In genomic region chr5:100825975-100826374, GRCm38 (mm10) we compare ENCODE assay signal across 11 mouse cellular contexts. TPM values are rescaled to one million over a fixed set of nuclear protein-coding genes. Genes with fewer than 3 reads are reported as not detected.
A peak's percentile ranks its signal among the peaks of the same experiment; 100 is the strongest.
DNase-seq lines count a peak whose midpoint lies in the region; ATAC-seq and TF ChIP-seq lines count a peak whose summit lies in the region.
"Had no signal": no experiment of that assay in that cellular context is flagged by ENCODE, and none has a peak within 500 bp of the region (broad histone marks: within the 10 kb centered on the region; RNA-seq: fewer than 3 reads in every experiment).

No protein-coding gene starts in this region.

- no peak overlapping the region for H3K4me3 ChIP-seq in left cerebral cortex, adult 2 months

- peak; percentile 20 for DNase-seq in adrenal gland, postnatal 14 days
- no peak for DNase-seq in adrenal gland, adult 8-10 months
- no peak for DNase-seq in left cerebral cortex, adult 2 months (ENCODE audit: extremely low spot score in 1 of 2, low spot score in 2 of 2)
- DNase-seq in left cerebral cortex, postnatal 4 days = no peak
- peak; percentile 58 for DNase-seq in NIH3T3 (ENCODE audit: low read depth)
- DNase-seq in gastrocnemius, postnatal 10 days = no peak
- no peak for DNase-seq in gastrocnemius, adult 8-10 months (ENCODE audit: low spot score in 2 of 2)
- DNase-seq: cerebellum, adult 11-12 months; right cerebral cortex, postnatal 25 days had no signal

- H3K27ac ChIP-seq in left cerebral cortex, adult 2 months = no peak overlapping the region

- TF ChIP-seq CTCF in left cerebral cortex, adult 2 months (IDR thresholded peaks at IDR 0.05) = peak; percentile 59

- ATAC-seq in megakaryocyte progenitor cell, adult 5-6 weeks (replicated peaks; ENCODE audit: poor library complexity) = peak; percentile 81
- ATAC-seq: midbrain, embryonic 16.5 days had no signal

- intact Hi-C loops in left cerebral cortex, adult 2 months (cut with DNase I) = loop anchor here (1.0 kb wide), 1 partner anchor 89 kb away; no protein-coding TSS in a partner anchor
- intact Hi-C loops in left cerebral cortex, postnatal 4 days (cut with DNase I) = loop anchor here (5.0 kb wide), 1 partner anchor 91 kb away; no protein-coding TSS in a partner anchor

RNA-seq across cellular contexts. Expression of gene Abraxas1, which starts 5.2 kb away (rescaled TPM):
- total RNA-seq in adrenal gland, postnatal 14 days (2021) = 10.2 and 16.0 TPM in 2 replicates
- 10 to 100 TPM; 11.4 to 19.3 (median 15.4) TPM for total RNA-seq in adrenal gland, adult 8-10 months (2022)
- 1 to 10 TPM; 6.5 to 9.2 TPM for total RNA-seq in left cerebral cortex, adult 2 months (2021)
- 1 to 10 TPM; 6.2 to 8.4 TPM for total RNA-seq in left cerebral cortex, postnatal 4 days (2021)
- total RNA-seq in megakaryocyte progenitor cell, adult 5-6 weeks (2015) = 25.6 and 33.5 TPM in 2 replicates
- total RNA-seq in megakaryocyte progenitor cell, adult 5-6 weeks (2017) = 33.9 and 44.7 TPM in 2 replicates
- 1 to 10 TPM; 7.2 to 8.4 TPM for total RNA-seq in gastrocnemius, postnatal 10 days (2021)
- 1 to 10 TPM; 4.8 to 6.5 (median 5.1) TPM for total RNA-seq in gastrocnemius, adult 8-10 months (2022)

RNA-seq across cellular contexts. Expression of gene Gpat3, which starts 19.5 kb away (rescaled TPM):
- total RNA-seq in adrenal gland, postnatal 14 days (2021) = 5.1 and 7.7 TPM in 2 replicates
- total RNA-seq in adrenal gland, adult 8-10 months (2022) = 10 to 100 TPM; 12.5 to 20.7 (median 15.4) TPM
- total RNA-seq in left cerebral cortex, adult 2 months (2021) = 1 to 10 TPM; 3.9 to 5.0 TPM
- 1 to 10 TPM in 1 of 2 experiments, under 1 TPM in 1; 0.99 to 1.8 TPM for total RNA-seq in left cerebral cortex, postnatal 4 days (2021)
- total RNA-seq in megakaryocyte progenitor cell, adult 5-6 weeks (2015) = 0.07 TPM in 1 of 2 replicates, not detected in the other
- total RNA-seq in megakaryocyte progenitor cell, adult 5-6 weeks (2017) = 0.27 and 0.37 TPM in 2 replicates
- 1 to 10 TPM; 2.8 to 4.8 TPM for total RNA-seq in gastrocnemius, postnatal 10 days (2021)
- total RNA-seq in gastrocnemius, adult 8-10 months (2022) = 1 to 10 TPM; 5.6 to 9.2 (median 6.4) TPM

RNA-seq across cellular contexts. Expression of gene Mrps18c, which starts 27.5 kb away (rescaled TPM):
- 91.8 and 110 TPM in 2 replicates for total RNA-seq in adrenal gland, postnatal 14 days (2021)
- total RNA-seq in adrenal gland, adult 8-10 months (2022) = 10 to 100 TPM; 70.9 to 93.1 (median 80.5) TPM
- 10 to 100 TPM; 52.0 to 57.7 TPM for total RNA-seq in left cerebral cortex, adult 2 months (2021)
- 10 to 100 TPM; 65.3 to 70.3 TPM for total RNA-seq in left cerebral cortex, postnatal 4 days (2021)
- total RNA-seq in megakaryocyte progenitor cell, adult 5-6 weeks (2015) = 97.1 and 108 TPM in 2 replicates
- total RNA-seq in megakaryocyte progenitor cell, adult 5-6 weeks (2017) = 176 and 192 TPM in 2 replicates
- total RNA-seq in gastrocnemius, postnatal 10 days (2021) = 10 to 100 TPM; 68.3 to 83.5 TPM
- total RNA-seq in gastrocnemius, adult 8-10 months (2022) = 10 to 100 TPM; 67.1 to 90.8 (median 78.7) TPM

RNA-seq across cellular contexts. Expression of gene Helq, which starts 27.6 kb away (rescaled TPM):
- 6.6 and 8.6 TPM in 2 replicates for total RNA-seq in adrenal gland, postnatal 14 days (2021)
- total RNA-seq in adrenal gland, adult 8-10 months (2022) = 10 to 100 TPM in 2 of 4 experiments, 1 to 10 TPM in 2; 6.2 to 17.2 (median 11.1) TPM
- total RNA-seq in left cerebral cortex, adult 2 months (2021) = 10 to 100 TPM; 18.4 to 22.1 TPM
- 10 to 100 TPM; 22.9 to 24.3 TPM for total RNA-seq in left cerebral cortex, postnatal 4 days (2021)
- total RNA-seq in megakaryocyte progenitor cell, adult 5-6 weeks (2015) = 17.5 and 29.2 TPM in 2 replicates
- 20.3 and 21.2 TPM in 2 replicates for total RNA-seq in megakaryocyte progenitor cell, adult 5-6 weeks (2017)
- total RNA-seq in gastrocnemius, postnatal 10 days (2021) = 1 to 10 TPM; 4.5 to 6.0 TPM
- total RNA-seq in gastrocnemius, adult 8-10 months (2022) = 1 to 10 TPM; 4.6 to 6.7 (median 5.9) TPM

Comparison
In these comparisons a context has a peak if more than half of its experiments do, and no peak if none do; other contexts are left out.
1. DNase-seq: peak in adrenal gland, postnatal 14 days (single experiment) and NIH3T3 (single experiment); none in adrenal gland, adult 8-10 months (single experiment), left cerebral cortex, adult 2 months (0 of 2), left cerebral cortex, postnatal 4 days (single experiment), gastrocnemius, postnatal 10 days (single experiment) and gastrocnemius, adult 8-10 months (0 of 2).